In genomic region chr9:99479181-99479711, GRCm38 (mm10) we compare ENCODE assay signal across 10 mouse cellular contexts. TPM values are rescaled to one million over a fixed set of nuclear protein-coding genes. Genes with fewer than 3 reads are reported as not detected.
A peak's percentile ranks its signal among the peaks of the same experiment; 100 is the strongest.
DNase-seq lines count a peak whose midpoint lies in the region; ATAC-seq lines count a peak whose summit lies in the region.
"Had no signal": no experiment of that assay in that cellular context is flagged by ENCODE, and none has a peak within 500 bp of the region (broad histone marks: within the 10 kb centered on the region; RNA-seq: fewer than 3 reads in every experiment).

No protein-coding gene starts in this region.

- ATAC-seq in lung, embryonic 16.5 days (ENCODE audit: low read depth) = 0 out of 2 replicates have a peak, but pooled peaks have one; percentile 20
- ATAC-seq in stomach, embryonic 15.5 days (ENCODE audit: insufficient read depth, low FRiP score, low read depth) = no peak; the same call in 1 of the 2 replicates
- no peak for ATAC-seq in heart, embryonic 12.5 days (ENCODE audit: insufficient number of reproducible peaks, low FRiP score)

- H3K36me3 ChIP-seq in lung, embryonic 16.5 days (ENCODE audit: control insufficient read depth, insufficient read depth, low read length) = no peaks in the 10 kb centered on the region; the same call in 1 of the 2 replicates
- 0 out of 2 replicates have a peak, but pooled peaks cover 3% of the 10 kb centered on the region for H3K36me3 ChIP-seq in stomach, embryonic 15.5 days
- peaks cover 43% of the 10 kb centered on the region for H3K36me3 ChIP-seq in heart, embryonic 12.5 days

- H3K4me3 ChIP-seq in lung, embryonic 16.5 days (ENCODE audit: low read length) = no peak overlapping the region
- no peak overlapping the region for H3K4me3 ChIP-seq in stomach, embryonic 15.5 days (replicated peaks)
- no peak overlapping the region for H3K4me3 ChIP-seq in heart, embryonic 12.5 days
- H3K4me3 ChIP-seq: liver, embryonic 15.5 days had no signal

- no peak overlapping the region for H3K4me2 ChIP-seq in lung, embryonic 16.5 days (ENCODE audit: low read depth, low read length)
- H3K4me2 ChIP-seq in stomach, embryonic 15.5 days = no peak overlapping the region
- no peak overlapping the region for H3K4me2 ChIP-seq in heart, embryonic 12.5 days
- H3K4me2 ChIP-seq: liver, embryonic 15.5 days had no signal

- no peaks in the 10 kb centered on the region for H3K27me3 ChIP-seq in lung, embryonic 16.5 days (ENCODE audit: control insufficient read depth, insufficient read depth, low read depth, low read length)
- H3K27me3 ChIP-seq in stomach, embryonic 15.5 days (replicated peaks) = no peaks in the 10 kb centered on the region
- H3K27me3 ChIP-seq in heart, embryonic 12.5 days (replicated peaks) = no peaks in the 10 kb centered on the region
- H3K27me3 ChIP-seq: liver, embryonic 15.5 days had no signal

- no peak overlapping the region for H3K9ac ChIP-seq in lung, embryonic 16.5 days (ENCODE audit: low read length)
- H3K9ac ChIP-seq in stomach, embryonic 15.5 days = no peak overlapping the region
- H3K9ac ChIP-seq in heart, embryonic 12.5 days = no peak overlapping the region
- H3K9ac ChIP-seq: liver, embryonic 15.5 days had no signal

- no peaks in the 10 kb centered on the region for H3K9me3 ChIP-seq in lung, embryonic 16.5 days (ENCODE audit: control insufficient read depth, low read length)
- H3K9me3 ChIP-seq in stomach, embryonic 15.5 days = no peaks in the 10 kb centered on the region
- no peaks in the 10 kb centered on the region for H3K9me3 ChIP-seq in heart, embryonic 12.5 days (replicated peaks)
- H3K9me3 ChIP-seq: liver, embryonic 15.5 days had no signal

- H3K27ac ChIP-seq in lung, embryonic 16.5 days (ENCODE audit: low read length) = no peak overlapping the region
- 0 out of 2 replicates have a peak overlapping the region, but pooled peaks have one; percentile 26 for H3K27ac ChIP-seq in stomach, embryonic 15.5 days
- no peak overlapping the region for H3K27ac ChIP-seq in heart, embryonic 12.5 days (ENCODE audit: poor library complexity, severe bottlenecking)
- H3K27ac ChIP-seq: liver, embryonic 15.5 days had no signal

- WGBS in lung, embryonic 16.5 days = 34% methylated on average over 9 of the region's 9 CpGs
- 43% methylated on average over 9 of the region's 9 CpGs for WGBS in stomach, embryonic 15.5 days
- 65% methylated on average over 9 of the region's 9 CpGs for WGBS in heart, embryonic 12.5 days

- no peaks in the 10 kb centered on the region; the same call in 1 of the 2 replicates for H3K4me1 ChIP-seq in lung, embryonic 16.5 days (replicated peaks; ENCODE audit: control insufficient read depth, insufficient read depth, low read length)
- 0 out of 2 replicates have a peak, but pooled peaks cover 8% of the 10 kb centered on the region for H3K4me1 ChIP-seq in stomach, embryonic 15.5 days
- no peaks in the 10 kb centered on the region; the same call in 1 of the 2 replicates for H3K4me1 ChIP-seq in heart, embryonic 12.5 days (replicated peaks)

- DNase-seq in cerebellum, adult 11 months = peak; percentile 24
- no peak for DNase-seq in cerebellum, postnatal 4 days (ENCODE audit: low spot score in 2 of 2)
- DNase-seq in lung, postnatal 25 days (ENCODE audit: low spot score) = no peak
- DNase-seq in layer of hippocampus, adult 8-10 months (ENCODE audit: low spot score in 2 of 2) = peak; percentile 33 to 36
- no peak for DNase-seq in embryo, embryonic 10 days (ENCODE audit: low spot score)
- DNase-seq: adrenal gland, adult 2 months had no signal

RNA-seq across cellular contexts. Expression of gene Nme9, which starts 28.0 kb away (rescaled TPM):
- 6.2 and 11.3 TPM in 2 replicates for polyA plus RNA-seq in lung, embryonic 16.5 days (2015; fragmentation: Nextera tagmentation; extraction: Ambion mirVana)
- under 1 TPM; 0.39 to 0.85 (median 0.62) TPM for total RNA-seq in layer of hippocampus, adult 8-10 months (2022)
- 0.13 and 0.15 TPM in 2 replicates for polyA plus RNA-seq in stomach, embryonic 15.5 days (2015; fragmentation: Nextera tagmentation; extraction: Ambion mirVana)
- not detected in 2 replicates for polyA plus RNA-seq in heart, embryonic 12.5 days (2016; fragmentation: Nextera tagmentation; extraction: Ambion mirVana)
- total RNA-seq: adrenal gland, adult 2 months had no signal
- polyA plus RNA-seq: adrenal gland, adult 2 months; liver, embryonic 15.5 days had no signal

RNA-seq across cellular contexts. Expression of gene Mras, which starts 42.1 kb away (rescaled TPM):
- polyA plus RNA-seq in lung, embryonic 16.5 days (2015; fragmentation: Nextera tagmentation; extraction: Ambion mirVana) = 12.3 and 15.2 TPM in 2 replicates
- total RNA-seq in layer of hippocampus, adult 8-10 months (2022) = 100 to 1,000 TPM; 133 to 164 (median 142) TPM
- 9.0 and 11.6 TPM in 2 replicates for polyA plus RNA-seq in stomach, embryonic 15.5 days (2015; fragmentation: Nextera tagmentation; extraction: Ambion mirVana)
- 8.1 and 8.6 TPM in 2 replicates for polyA plus RNA-seq in heart, embryonic 12.5 days (2016; fragmentation: Nextera tagmentation; extraction: Ambion mirVana)

Comparison
In these comparisons a context has a peak if more than half of its experiments do, and no peak if none do; other contexts are left out.
1. DNase-seq: peak in cerebellum, adult 11 months (single experiment) and layer of hippocampus, adult 8-10 months (2 of 2); none in cerebellum, postnatal 4 days (0 of 2), lung, postnatal 25 days (single experiment) and embryo, embryonic 10 days (single experiment).